Mouse (Mus musculus) embryo, embryonic 9.5 days (tissue): Measurements from ENCODE around the gene Flrt1.
A peak's percentile ranks its signal among the peaks of the same experiment; 100 is the strongest.
"Not testable (repeated sequence)": the region's sequence is repeated elsewhere in the genome, so short reads cannot be mapped to it uniquely, and the experiment has no call there.

ENCODE experiments used
- DNase-seq: peaks from one replicate; pipeline ENCODE4 v3.0.0-alpha.2; 2017; ENCODE audit errors: extremely low spot score

Gene Flrt1

GRCm38 (mm10) chr19:7068661-7069531 is 36.6 kb downstream of the Flrt1 start:
- DNase-seq = peak; percentile 49

GRCm38 (mm10) chr19:7068136-7068535 is 37.4 kb downstream of the Flrt1 start:
- peak; percentile 83 for DNase-seq

- DNase-seq = no peak
Measured at GRCm38 (mm10) chr19:7067344-7068050, 38.0 kb downstream of the Flrt1 start.

- no peak for DNase-seq
Measured at GRCm38 (mm10) chr19:7066828-7067342, 38.6 kb downstream of the Flrt1 start.

- DNase-seq = peak; percentile 74
Measured at GRCm38 (mm10) chr19:7066034-7066827, 39.3 kb downstream of the Flrt1 start.

DNA sequence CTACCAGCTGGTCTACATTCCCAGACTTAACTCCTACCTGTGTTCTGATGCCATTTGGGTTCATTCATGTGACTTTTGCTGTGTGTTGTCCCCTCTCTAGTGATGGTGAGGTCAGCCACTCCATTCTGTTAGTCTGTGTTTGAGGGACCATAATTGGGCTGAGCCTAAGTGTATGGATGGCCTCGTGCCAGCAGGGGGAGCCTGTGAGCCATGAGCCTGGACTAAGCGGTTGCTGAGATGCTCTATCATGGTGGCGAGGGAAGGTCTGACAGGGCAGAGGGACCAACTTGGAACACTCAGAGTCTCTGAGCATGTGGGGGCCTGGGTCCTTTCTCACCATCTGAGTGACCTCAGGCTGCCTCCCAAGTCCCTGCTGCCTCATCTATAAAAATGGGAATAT is 41.0 kb downstream of the Flrt1 start:
- DNase-seq = peak; percentile 88

- no peak for DNase-seq
Measured at GRCm38 (mm10) chr19:7062916-7063315, 42.6 kb downstream of the Flrt1 start.

DNA sequence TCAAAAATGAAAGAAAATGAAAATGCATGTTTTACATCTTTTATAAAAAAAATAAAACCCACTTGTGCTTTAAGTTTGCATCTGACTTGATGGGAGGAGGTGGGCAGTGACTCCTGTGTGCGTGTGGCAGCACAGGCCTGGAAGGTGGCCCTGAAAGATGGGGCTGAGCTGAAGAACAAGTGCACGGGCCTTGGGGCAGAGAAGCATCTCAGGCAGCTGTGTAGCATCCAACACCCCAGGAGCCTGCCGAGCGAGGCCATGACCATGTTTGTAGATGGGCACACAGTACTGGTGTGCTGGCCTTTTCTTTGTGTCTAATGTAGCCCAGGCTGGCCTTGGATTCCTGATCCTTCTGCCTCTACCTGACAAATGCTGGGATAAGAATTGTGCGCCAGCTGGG is 43.4 kb downstream of the Flrt1 start:
- DNase-seq = no peak

DNA sequence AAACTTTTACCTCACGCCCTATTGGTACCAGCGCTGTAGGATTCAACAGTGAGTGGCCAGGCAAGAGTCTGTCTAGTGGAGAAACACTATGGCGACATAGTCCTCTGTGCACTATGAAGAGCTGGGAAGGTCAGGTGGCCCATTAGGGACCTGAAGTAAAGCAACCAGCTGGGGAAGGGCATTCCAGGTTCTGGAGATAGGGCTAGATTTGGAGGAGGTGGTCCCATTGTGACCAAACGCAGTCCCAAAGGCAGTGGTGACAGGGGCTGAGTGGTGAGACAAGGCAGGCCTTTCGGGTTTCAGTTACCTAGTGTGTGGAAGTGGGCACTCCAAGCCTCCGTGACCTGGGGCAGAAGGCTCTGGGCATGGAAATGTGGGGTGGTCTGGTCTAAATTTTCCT is 47.0 kb downstream of the Flrt1 start:
- no peak for DNase-seq

DNA sequence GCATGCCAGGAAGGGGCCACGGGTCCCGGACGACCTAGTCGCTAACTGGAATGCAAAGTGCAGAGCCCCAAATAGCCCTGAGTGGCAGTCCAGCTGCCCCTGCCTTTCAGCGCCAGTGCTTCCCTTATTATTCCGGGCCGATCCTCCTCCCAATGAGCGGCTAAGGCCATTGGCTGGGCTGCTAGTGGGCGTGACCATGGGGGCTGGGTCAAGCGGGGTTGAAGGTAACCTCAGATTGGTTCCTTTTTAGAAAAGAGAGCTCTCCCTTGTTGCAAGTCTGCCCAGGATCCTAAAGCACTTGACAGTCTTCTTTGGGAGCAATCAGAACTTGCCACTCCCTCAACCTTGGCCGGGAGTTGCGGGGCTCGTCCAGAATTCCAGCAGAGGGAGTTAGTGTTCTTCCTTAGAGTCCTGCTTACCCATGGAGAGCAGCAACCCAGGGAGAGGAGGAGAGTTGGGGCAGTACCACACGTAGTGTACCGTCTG is 47.8 kb downstream of the Flrt1 start:
- DNase-seq = peak; percentile 91

- no peak for DNase-seq
Measured at GRCm38 (mm10) chr19:7057126-7057721, 48.3 kb downstream of the Flrt1 start.

- peak; percentile 74 for DNase-seq
Measured at GRCm38 (mm10) chr19:7056248-7057087, 49.1 kb downstream of the Flrt1 start, which contains the start of gene Macrod1. Gene Macrod1, plus strand, starts transcription at chr19:7056810.

GRCm38 (mm10) chr19:7055173-7055572 is 50.4 kb downstream of the Flrt1 start:
- no peak for DNase-seq

- DNase-seq = no peak
Measured at GRCm38 (mm10) chr19:7054772-7055171, 50.8 kb downstream of the Flrt1 start.

- DNase-seq = not testable (repeated sequence)
Measured at GRCm38 (mm10) chr19:7053382-7053781, 52.1 kb downstream of the Flrt1 start.

DNA sequence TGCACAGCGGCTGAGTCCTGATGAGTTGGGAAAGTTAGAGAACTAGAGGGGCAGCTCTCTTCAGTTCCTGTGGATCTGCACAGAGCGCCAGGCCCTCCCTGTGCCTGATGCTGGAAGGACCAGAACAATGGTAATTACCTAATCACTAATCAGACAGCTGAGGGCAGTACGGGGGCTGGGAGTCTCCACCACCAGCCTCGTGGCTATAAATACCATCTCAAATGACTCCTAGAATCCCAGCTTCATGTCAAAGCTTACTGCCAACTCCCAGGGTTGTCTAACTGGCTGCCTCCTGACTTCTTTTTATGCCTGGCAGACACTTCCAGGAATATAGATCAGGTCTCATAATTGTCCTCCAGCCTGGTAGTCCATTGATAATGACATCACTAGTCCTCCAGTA is 60.8 kb downstream of the Flrt1 start:
- DNase-seq = no peak

DNA sequence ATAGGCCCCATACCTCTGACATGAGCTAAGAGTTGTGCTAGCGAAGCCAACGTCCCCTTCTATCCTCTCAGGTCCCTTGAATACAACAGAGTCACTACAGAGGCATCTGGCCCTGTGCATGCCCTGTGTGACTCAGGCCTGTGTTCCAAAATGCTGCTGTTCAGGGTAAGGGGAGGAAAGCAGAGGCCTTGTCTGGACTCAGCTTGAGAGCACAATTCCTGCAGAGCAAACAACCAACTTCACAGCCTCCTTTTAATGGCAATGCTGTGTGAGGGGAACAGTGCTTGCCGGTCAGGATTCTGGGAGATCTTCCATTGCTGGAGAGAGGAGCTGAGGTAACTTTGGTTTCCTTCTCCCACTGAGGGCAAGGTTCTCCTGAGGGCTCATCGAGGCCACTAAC is 61.2 kb downstream of the Flrt1 start:
- no peak for DNase-seq
